Mouse (Mus musculus) stomach, postnatal 0 days (tissue): ENCODE results near the gene Vps45.

ENCODE experiments used
- CTCF ChIP-seq: IDR thresholded peaks from 2 replicates; pipeline ENCODE4 v1.5.1; 2016; ENCODE audit warnings: antibody characterized with exemption, low read depth, mild to moderate bottlenecking, moderate library complexity
- EP300 ChIP-seq: optimal IDR thresholded peaks from 2 replicates; pipeline ENCODE3; 2016; ENCODE audit warnings: antibody characterized with exemption

DNA sequence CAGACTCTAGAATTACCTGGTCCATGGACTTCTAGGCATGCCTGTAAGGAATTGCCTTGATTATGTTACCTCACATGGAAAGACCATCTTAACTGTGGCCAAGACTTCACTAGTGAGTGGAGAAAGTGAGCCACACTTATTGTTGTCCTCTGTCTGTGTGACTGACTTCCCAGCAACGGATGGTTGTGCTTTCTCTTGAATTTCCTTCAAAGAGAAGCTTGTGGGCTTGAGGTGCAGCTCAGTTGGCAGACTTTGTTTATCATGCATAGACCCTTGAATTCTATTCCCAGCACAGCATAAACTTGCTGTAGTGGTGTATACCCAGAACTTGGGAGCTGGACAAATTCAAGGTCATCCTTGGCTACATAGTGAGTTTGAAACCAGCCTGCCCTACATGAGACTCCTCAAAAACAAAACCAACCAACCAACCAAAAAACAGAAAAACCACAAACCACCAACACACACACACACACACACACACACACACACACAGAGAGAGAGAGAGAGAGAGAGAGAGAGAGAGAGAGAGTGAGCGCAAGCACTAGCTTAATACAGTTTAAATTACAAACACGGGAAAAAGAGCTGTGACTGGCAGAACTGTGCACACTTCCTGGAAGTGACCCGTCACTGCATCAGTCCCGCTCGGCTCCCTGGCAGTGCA, 26.1 kb downstream of the Vps45 start:
- TF ChIP-seq EP300 (no peak), CTCF (no peak)
